Mouse (Mus musculus) kidney, adult 11 months (tissue): ENCODE results near the gene Pcif1.
"Not testable (repeated sequence)": the region's sequence is repeated elsewhere in the genome, so short reads cannot be mapped to it uniquely, and the experiment has no call there.

ENCODE experiments used
- DNase-seq: peaks from one replicate; pipeline ENCODE4 v3.0.0; 2022

Gene Pcif1

DNA sequence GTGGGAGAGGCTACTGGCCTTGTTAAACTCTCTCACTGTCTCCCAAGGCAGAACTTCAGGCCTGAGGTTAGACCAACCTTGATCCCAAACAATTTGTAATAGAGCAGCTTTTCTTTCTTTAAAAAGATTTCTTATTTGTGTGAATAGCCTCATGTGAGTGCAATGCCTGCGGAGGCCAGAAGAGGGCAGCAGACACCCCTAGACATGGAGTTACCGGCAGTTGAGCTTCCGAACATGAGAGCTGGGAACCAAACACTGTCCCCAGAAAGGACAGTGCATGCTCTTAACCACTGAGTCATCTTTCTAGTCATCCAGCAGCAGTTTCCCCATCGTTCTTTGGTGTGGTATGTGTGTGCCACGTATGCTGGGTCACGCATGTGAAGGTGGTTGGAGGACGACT, 11.5 kb upstream of the Pcif1 start:
- no peak for DNase-seq

- no peak for DNase-seq
These were observed 10.6 kb upstream of the Pcif1 start for GRCm38 (mm10) chr2:164868491-164868890.

DNA sequence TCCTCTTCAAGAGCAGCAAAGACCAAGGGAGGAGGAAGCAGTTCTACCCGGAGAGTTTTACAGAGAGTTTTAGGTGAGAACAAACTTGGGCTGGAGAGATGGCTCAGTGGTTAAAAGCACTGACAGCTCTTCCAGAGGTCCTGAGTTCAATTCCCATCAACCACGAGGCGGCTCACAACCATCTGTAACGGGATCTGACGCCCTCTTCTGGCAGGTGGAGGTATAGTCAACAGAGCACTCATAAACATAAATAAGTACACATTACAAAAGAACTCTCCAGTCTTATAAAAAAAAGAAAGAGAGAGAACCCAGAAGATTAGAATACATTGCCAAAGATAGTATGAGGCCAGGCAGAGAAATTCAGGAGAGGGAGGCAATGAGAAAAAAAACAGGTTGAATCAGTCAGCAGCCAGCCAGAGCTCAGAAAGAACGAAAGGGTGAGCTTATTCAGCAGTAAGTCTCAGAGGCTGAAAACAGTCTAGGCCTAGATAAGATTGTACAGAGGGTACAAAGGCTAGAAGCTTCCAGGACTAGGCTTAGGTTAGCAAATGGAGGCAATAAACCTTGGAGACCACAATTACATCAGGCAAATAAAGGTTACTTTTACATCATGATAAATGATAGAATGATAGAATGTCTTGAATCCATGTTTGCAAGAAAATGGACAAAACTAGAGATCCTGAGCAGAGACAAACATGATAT, 7.4 kb upstream of the Pcif1 start:
- no peak for DNase-seq

DNA sequence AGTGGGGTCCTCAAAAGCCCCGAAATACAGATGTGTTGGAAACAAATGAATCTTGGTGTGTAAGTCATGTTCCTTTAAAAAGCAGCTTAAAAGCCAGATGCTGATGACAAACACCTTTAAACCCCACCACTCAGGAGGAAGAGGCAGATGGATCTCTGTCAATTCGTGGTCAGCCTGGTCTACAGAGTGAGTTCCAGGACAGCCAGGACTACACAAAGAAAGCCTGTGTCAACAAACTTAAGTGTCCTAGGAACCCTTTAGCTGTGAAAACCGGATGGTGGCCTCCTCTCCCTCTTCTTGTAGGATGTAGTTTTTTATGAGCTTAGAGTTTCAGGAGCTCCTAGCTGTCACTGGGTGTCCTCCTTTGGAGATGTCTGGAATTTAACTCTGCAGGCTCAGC, 5.5 kb upstream of the Pcif1 start:
- DNase-seq, result no peak

- peak; percentile 72 for DNase-seq
These were observed 4.8 kb upstream of the Pcif1 start for GRCm38 (mm10) chr2:164874239-164874769.

DNA sequence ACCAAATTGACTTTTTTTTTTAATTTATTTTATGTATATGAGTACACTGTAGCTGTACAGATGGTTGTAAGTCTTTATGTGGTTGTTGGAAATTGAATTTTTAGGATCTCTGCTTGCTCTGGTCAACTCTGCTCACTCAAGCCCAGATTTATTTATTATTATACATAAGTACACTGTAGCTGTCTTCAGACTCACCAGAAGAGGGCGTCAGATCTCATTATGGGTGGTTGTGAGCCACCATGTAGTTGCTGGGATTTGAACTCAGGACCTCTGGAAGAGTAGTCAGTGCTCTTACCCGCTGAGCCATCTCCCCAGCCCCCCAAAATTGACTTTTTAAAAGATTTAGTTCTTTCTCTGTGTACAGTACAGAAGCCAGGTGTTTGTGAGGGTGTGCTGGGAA, 3.5 kb upstream of the Pcif1 start:
- not testable (repeated sequence) for DNase-seq

DNA sequence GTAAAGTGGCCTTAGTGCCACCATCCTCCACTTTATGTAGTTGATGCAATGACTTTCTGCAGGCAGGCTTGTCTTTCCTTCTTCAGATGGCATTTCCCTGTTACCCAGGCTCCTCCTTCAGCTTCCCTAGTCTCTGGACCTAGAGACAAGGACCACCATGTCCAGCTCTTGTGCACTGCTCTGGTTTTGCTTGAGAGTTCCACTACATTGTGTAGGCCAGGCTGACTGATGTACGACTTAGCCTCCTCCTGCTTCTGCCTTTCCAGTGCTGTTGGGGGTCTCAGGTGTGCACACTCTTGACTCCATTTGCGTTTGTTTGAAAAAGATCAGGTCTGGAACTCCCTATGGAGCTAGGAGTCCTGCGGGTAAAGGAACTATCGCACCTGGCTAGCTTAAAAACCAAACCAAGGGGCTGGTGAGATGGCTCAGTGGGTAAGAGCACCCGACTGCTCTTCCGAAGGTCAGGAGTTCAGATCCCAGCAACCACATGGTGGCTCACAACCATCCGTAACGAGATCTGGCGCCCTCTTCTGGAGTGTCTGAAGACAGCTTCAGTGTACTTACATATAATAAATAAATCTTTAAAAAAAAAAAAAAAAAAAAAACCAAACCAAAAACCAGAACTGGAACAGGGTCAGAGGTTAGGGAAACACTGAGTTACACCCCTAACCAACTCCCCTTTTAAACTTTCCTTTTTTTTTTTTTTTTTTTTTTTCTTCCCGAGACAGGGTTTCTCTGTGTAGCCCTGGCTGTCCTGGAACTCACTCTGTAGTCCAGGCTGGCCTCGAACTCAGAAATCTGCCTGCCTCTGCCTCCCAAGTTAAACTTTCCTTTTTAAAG, 1.5 kb upstream of the Pcif1 start:
- not testable (repeated sequence) for DNase-seq

- DNase-seq, result peak; percentile 90
These were observed 436 bp upstream of the Pcif1 start for GRCm38 (mm10) chr2:164878509-164879227.

DNA sequence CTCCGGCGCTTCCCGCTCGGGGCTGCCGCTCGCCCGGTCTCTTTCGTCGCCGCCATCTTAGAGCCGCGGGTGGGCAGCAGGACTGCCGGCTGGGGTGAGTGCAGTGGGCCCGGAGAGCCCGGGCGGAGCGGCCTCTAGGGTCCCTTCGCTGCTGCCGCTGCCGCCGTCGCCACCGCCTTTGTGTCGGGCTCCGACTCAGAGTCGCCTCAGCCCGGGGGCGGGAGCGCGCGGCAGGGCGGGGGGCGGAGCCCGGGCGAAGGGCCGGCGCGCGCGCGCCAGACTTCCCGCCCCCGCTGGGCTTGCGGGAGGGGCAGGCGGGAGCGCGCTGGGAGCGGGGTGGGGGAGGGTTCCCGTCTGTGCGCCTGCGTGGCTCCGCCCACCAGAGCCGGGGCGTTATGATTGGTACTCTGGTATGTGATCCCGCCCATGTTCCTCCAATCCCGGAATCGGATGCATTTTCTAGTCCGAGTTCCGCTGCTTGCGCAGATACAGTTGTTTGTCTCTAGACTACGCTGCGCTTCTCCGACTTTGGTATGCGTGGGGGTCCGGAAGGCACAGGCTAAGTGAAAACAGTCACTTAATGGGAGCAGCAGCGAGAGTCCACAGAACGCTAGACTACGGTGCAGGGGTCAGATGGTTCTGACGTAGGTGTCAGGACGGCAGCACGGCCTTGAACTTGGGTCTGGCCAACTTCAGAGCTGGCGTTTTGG, 619 bp downstream of the Pcif1 start:
- peak; percentile 95 for DNase-seq

- DNase-seq, result no peak
These were observed 3.5 kb downstream of the Pcif1 start for GRCm38 (mm10) chr2:164882619-164883018.

DNA sequence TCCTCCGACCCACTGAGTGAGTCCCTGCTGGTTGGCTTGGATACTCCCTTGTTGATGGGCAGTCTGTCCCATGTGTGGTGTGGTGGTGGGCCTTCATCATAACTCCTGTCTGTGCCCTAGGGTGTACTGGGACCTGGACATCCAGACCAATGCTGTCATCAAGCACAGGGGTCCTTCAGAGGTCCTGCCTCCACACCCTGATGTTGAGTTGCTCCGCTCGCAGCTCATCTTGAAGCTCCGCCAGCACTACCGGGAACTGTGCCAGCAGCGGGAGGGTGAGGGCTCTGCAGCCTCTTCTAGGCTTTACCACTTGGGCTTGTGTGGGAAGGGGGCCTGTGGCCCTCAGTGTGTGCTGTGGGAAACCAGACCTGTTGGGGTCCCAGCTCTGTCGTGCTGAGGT, 6.7 kb downstream of the Pcif1 start:
- peak; percentile 38 for DNase-seq

DNA sequence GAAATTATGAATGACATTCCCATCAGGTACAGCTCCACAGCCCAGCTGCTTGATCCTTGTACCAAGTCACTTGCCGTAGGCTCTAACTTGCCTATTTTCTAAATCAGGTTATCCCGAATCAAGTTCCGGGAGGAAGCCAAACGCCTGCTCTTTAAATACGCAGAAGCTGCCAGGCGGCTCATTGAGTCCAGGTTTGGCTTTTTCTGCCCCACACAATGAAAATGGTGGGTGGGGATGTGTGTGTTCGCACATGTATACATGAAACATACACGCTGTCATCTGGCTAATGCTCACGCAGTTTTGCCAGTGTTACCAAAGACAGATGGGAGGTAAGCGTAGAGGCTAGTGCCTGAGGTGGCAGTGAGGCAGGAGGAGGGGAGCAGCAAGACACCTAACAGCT, 7.5 kb downstream of the Pcif1 start:
- DNase-seq, result no peak

DNA sequence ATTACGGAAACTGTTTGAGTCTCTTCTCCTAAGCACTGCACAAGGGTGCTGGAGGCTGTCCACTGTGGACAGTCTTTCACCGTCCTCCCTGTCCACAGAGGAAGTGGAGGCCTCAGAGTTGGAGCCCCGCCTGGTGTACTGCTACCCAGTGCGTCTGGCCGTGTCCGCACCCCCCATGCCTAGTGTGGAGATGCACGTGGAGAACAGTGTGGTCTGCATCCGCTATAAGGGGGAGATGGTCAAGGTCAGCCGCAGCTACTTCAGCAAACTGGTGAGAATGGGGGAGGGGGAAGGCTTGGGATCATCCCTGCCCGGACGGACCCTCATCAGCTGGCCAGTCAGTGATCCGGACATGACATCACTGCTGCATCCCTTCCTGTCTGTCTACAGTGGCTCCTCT, 9.9 kb downstream of the Pcif1 start:
- DNase-seq, result no peak

- DNase-seq, result no peak
These were observed 10.9 kb downstream of the Pcif1 start for GRCm38 (mm10) chr2:164889960-164890359.

- no peak for DNase-seq
These were observed 11.4 kb downstream of the Pcif1 start for GRCm38 (mm10) chr2:164890411-164891049.

GRCm38 (mm10) chr2:164891056-164891834, 12.1 kb downstream of the Pcif1 start:
- no peak for DNase-seq

- no peak for DNase-seq
These were observed 13.0 kb downstream of the Pcif1 start for GRCm38 (mm10) chr2:164891908-164892695.

DNA sequence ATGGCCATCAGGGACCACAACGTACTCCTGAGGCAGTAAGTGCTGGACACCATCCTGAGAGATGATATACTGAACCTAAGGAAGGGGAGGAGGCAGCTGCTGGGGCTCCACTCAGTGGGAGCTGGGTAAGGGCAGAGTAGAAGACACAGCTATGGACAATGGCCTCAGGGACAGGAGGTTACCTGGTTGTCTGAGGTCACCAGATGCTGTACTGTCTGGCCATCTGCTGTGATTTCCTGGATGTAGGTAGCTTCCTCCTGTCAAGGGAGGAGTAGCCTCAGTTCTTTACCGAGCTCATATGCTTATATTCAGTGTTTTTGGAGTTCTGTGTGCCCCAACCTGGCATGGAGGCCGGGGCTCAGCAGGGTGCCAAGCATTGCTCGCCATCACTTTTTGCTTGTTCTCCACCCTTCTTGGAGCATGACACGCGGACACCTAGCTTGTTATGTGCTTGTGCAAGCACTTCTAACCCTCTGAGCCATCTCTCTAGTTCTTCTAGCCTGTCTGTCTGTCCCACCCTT, 13.7 kb downstream of the Pcif1 start:
- DNase-seq, result no peak

DNA sequence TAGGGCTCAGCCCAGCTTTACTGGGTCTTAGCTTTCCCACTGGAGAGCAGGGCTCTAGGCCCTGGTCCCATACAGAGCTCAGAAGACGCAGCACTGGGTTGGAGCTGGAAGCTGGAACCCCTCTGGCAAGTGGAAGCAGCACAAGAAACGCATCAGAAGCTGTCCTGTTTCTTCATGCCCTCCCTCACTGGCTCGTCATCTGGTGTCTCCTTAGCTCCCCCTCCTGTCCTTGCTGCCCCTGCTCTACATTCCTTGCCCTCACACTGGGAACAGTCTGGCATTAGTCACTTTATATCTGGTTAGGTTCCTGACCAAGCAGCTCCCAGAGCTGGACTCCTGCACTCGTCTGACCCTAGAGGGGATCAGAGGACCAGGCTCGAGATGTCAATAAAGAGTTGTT, 14.9 kb downstream of the Pcif1 start:
- peak; percentile 3 for DNase-seq

GRCm38 (mm10) chr2:164894644-164895043, 15.5 kb downstream of the Pcif1 start:
- peak; percentile 1 for DNase-seq
